Mouse (Mus musculus): ENCODE measurements around the gene Thrb. TPM values are rescaled to one million over a fixed set of nuclear protein-coding genes. Genes with fewer than 3 reads are reported as not detected.

Gene Thrb
- total and polyA plus RNA-seq, 3 experiments = not detected

DNA sequence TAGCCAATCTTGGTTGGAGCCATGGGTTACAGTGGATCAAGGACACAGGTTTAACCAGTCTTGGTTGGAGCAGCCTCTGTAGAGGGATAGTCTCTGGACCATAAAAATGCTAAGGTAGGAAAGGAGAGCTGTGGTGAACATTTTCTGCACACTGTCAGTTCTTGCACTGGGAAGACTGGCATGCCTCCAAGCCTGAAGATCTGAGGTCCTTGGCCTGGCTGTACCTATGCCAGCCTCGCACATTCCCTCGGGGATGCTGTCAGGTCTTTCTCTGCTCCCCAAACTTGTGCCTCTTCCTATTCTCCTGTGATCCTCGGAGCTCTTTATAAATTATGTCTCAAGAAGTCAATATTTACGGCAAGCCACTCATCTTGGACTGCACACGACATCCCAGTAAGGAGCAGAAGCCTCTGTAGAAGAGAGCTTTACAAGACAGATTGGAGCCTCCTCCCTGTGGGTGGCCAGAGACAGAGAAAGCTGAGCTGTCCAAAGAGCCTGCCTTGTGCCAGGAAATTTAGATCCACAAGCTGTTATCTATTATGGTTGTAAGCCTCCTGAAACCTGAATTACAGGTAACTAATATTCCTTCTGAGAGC is 199.8 kb downstream of the Thrb start:
- TF ChIP-seq ETS1 (IDR thresholded peaks at IDR 0.05; ENCODE audit: low read depth, low read length) (no peak), JUND (IDR thresholded peaks at IDR 0.05; ENCODE audit: low read depth, low read length) (no peak), ZNF384 (IDR thresholded peaks at IDR 0.05; ENCODE audit: low read depth, low read length) (no peak), ZKSCAN1 (IDR thresholded peaks at IDR 0.05; ENCODE audit: low read depth, low read length) (no peak), NRF1 (IDR thresholded peaks at IDR 0.05; ENCODE audit: insufficient read depth, low read depth, low read length, poor library complexity, severe bottlenecking) (no peak), GATA1 (IDR thresholded peaks at IDR 0.05; ENCODE audit: low read depth, low read length) (no peak), EP300 (IDR thresholded peaks at IDR 0.05; ENCODE audit: low read depth in 1 of 2, low read length in 2 of 2) (no peak), MAX (IDR thresholded peaks at IDR 0.05; ENCODE audit: low read length) (no peak), ELF1 (IDR thresholded peaks at IDR 0.05; ENCODE audit: low read depth, low read length) (no peak), SMC3 (IDR thresholded peaks at IDR 0.05; ENCODE audit: low read depth, low read length) (no peak), NELFE (IDR thresholded peaks at IDR 0.05; ENCODE audit: low read depth, low read length) (no peak), E2F4 (IDR thresholded peaks at IDR 0.05; ENCODE audit: borderline replicate concordance, low read depth, low read length) (no peak), USF1 (IDR thresholded peaks at IDR 0.05; ENCODE audit: low read depth, low read length) (no peak), TBP (IDR thresholded peaks at IDR 0.05; ENCODE audit: low read depth, low read length) (no peak), RAD21 (IDR thresholded peaks at IDR 0.05; ENCODE audit: low read depth, low read length) (no peak), CHD2 (IDR thresholded peaks at IDR 0.05; ENCODE audit: low read length) (no peak)
- H3K9me3 ChIP-seq (replicated peaks; ENCODE audit: insufficient read depth, low read length) = no peaks in the 10 kb centered on the region
- H3K79me2 ChIP-seq (ENCODE audit: control insufficient read depth, insufficient read depth, low read length, poor library complexity) = no peaks in the 10 kb centered on the region
- no peaks in the 10 kb centered on the region for H3K27me3 ChIP-seq (ENCODE audit: control insufficient read depth in 1 of 2, insufficient read depth in 2 of 2, low read length in 2 of 2)
- DNase-seq (ENCODE audit: low read depth, low spot score) = no peak
- H3K9ac ChIP-seq (ENCODE audit: control insufficient read depth, low read depth, low read length, poor library complexity, severe bottlenecking) = no peak overlapping the region
- H3K4me1 ChIP-seq (ENCODE audit: control insufficient read depth in 1 of 2, insufficient read depth in 2 of 2, low read length in 2 of 2) = no peaks in the 10 kb centered on the region
- no peaks in the 10 kb centered on the region for H3K36me3 ChIP-seq (ENCODE audit: control insufficient read depth in 1 of 2, insufficient read depth in 2 of 2, low read length in 2 of 2)
- no peak overlapping the region for H3K27ac ChIP-seq (ENCODE audit: control insufficient read depth, low read depth, low read length)
- H3K4me3 ChIP-seq (ENCODE audit: control insufficient read depth in 1 of 2, insufficient read depth in 1 of 2, low read depth in 2 of 2, low read length in 2 of 2) = no peak overlapping the region

DNA sequence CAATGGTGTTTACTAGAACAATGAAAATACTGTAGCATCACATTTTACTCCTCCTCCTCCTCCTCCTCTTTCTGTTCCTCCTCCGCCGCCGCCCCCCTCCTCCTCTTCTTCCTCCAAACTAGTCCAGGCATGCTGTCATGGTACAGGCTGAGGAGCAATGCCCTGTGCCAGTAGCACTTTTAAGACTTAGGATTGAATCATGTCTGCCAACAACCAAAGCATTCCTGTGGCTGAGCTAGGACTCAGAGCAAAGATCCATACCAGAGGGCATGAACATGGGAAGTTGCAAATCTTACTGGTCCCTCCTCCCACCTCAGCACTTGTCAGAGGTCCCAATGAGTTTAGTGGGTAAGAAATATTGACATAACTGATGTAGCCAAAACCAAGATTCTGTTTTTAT is 202.6 kb downstream of the Thrb start:
- Histone ChIP-seq H3K9me3 (replicated peaks; ENCODE audit: insufficient read depth, low read length) (no peaks in the 10 kb centered on the region), H3K27me3 (ENCODE audit: control insufficient read depth in 1 of 2, insufficient read depth in 2 of 2, low read length in 2 of 2) (no peaks in the 10 kb centered on the region), H3K36me3 (ENCODE audit: control insufficient read depth in 1 of 2, insufficient read depth in 2 of 2, low read length in 2 of 2) (no peaks in the 10 kb centered on the region), H3K4me1 (ENCODE audit: control insufficient read depth in 1 of 2, insufficient read depth in 2 of 2, low read length in 2 of 2) (no peaks in the 10 kb centered on the region), H3K9ac (ENCODE audit: control insufficient read depth, low read depth, low read length, poor library complexity, severe bottlenecking) (no peak overlapping the region), H3K4me3 (ENCODE audit: control insufficient read depth in 1 of 2, insufficient read depth in 1 of 2, low read depth in 2 of 2, low read length in 2 of 2) (no peak overlapping the region), H3K79me2 (ENCODE audit: control insufficient read depth, insufficient read depth, low read length, poor library complexity) (no peaks in the 10 kb centered on the region), H3K27ac (ENCODE audit: control insufficient read depth, low read depth, low read length) (no peak overlapping the region)
- no peak for DNase-seq (ENCODE audit: low read depth, low spot score)
- TF ChIP-seq MEF2A (IDR thresholded peaks at IDR 0.05; ENCODE audit: extremely low read depth, insufficient replicate concordance, low read depth, low read length, poor library complexity, severe bottlenecking) = no peak
- TF ChIP-seq CHD2 (IDR thresholded peaks at IDR 0.05; ENCODE audit: low read length) = no peak
- TF ChIP-seq TBP (IDR thresholded peaks at IDR 0.05; ENCODE audit: low read depth, low read length) = no peak
- no peak for TF ChIP-seq UBTF (IDR thresholded peaks at IDR 0.05; ENCODE audit: borderline replicate concordance, insufficient read depth, low read depth, low read length)
- no peak for TF ChIP-seq ELF1 (IDR thresholded peaks at IDR 0.05; ENCODE audit: low read depth, low read length)
- no peak for TF ChIP-seq POLR2A (IDR thresholded peaks at IDR 0.05; ENCODE audit: control insufficient read depth in 1 of 2, insufficient read depth in 1 of 2, low read depth in 1 of 2, low read length in 2 of 2, poor library complexity in 1 of 2)
- no peak for TF ChIP-seq HCFC1 (IDR thresholded peaks at IDR 0.05; ENCODE audit: low read depth, low read length)
- TF ChIP-seq MAFK (IDR thresholded peaks at IDR 0.05; ENCODE audit: borderline replicate concordance, low read depth, low read length) = no peak
- no peak for TF ChIP-seq ZMIZ1 (IDR thresholded peaks at IDR 0.05; ENCODE audit: low read depth, low read length)
- no peak for TF ChIP-seq SIN3A (IDR thresholded peaks at IDR 0.05; ENCODE audit: low read length)
